Mouse (Mus musculus) lung, embryonic 16.5 days (tissue): Measurements from ENCODE around the gene Pcnx. TPM values are rescaled to one million over a fixed set of nuclear protein-coding genes. Genes with fewer than 3 reads are reported as not detected.

ENCODE experiments used
- ATAC-seq: fragments of 200-750 bp; cut with Nextera tagmentation; 2 replicates; pipeline ENCODE4 v1.8.0; 2017; ENCODE audit warnings: low read depth, mild to moderate bottlenecking, moderate library complexity
- H3K27ac ChIP-seq: fragments of 300-500 bp; sonication (generic); 2 replicates; pipeline ENCODE4 v1.5.1; 2014; ENCODE audit warnings: mild to moderate bottlenecking, control low read depth, low read length
- H3K27me3 ChIP-seq: fragments of 300-500 bp; sonication (generic); 2 replicates; pipeline ENCODE4 v1.6.1; 2014; ENCODE audit warnings: low read depth, low read length, mixed read lengths; ENCODE audit not compliant: control insufficient read depth, insufficient read depth
- H3K36me3 ChIP-seq: fragments of 300-500 bp; sonication (generic); 2 replicates; pipeline ENCODE4 v1.6.1; 2014; ENCODE audit warnings: low read length; ENCODE audit not compliant: control insufficient read depth, insufficient read depth
- H3K4me1 ChIP-seq: fragments of 300-500 bp; sonication (generic); replicated peaks from 2 replicates; pipeline ENCODE4 v1.6.1; 2014; ENCODE audit warnings: low read length, mixed read lengths; ENCODE audit not compliant: control insufficient read depth, insufficient read depth
- H3K4me2 ChIP-seq: fragments of 300-500 bp; sonication (generic); 2 replicates; pipeline ENCODE4 v1.6.1; 2014; ENCODE audit warnings: low read depth, low read length, control low read depth
- H3K4me3 ChIP-seq: fragments of 300-500 bp; sonication (generic); 2 replicates; pipeline ENCODE4 v1.5.1; 2014; ENCODE audit warnings: mild to moderate bottlenecking, low read length, control low read depth
- H3K9ac ChIP-seq: fragments of 300-500 bp; sonication (generic); 2 replicates; pipeline ENCODE4 v1.6.1; 2014; ENCODE audit warnings: low read length, control low read depth
- H3K9me3 ChIP-seq: fragments of 300-500 bp; sonication (generic); 2 replicates; pipeline ENCODE4 v1.6.1; 2016; ENCODE audit warnings: low read length; ENCODE audit not compliant: control insufficient read depth
- WGBS: fragments of 180-500 bp; shearing (Covaris S2); extraction: QIAGEN DNeasy Blood & Tissue Kit; methylation state at CpG from one replicate; pipeline ENCODE4 v1.1.7; 2014; 5-methylcytosine and 5-hydroxymethylcytosine counted together
- polyA plus RNA-seq: library from polyadenylated mRNA; unstranded; fragments of >200 nt; fragmentation: Nextera tagmentation; extraction: Ambion mirVana; gene quantifications from 2 replicates; pipeline ENCODE4 v1.2.1, GENCODE M21; 2015

Gene Pcnx
- polyA plus RNA-seq, 1 experiment from 2014 or later = 15.2 TPM

DNA sequence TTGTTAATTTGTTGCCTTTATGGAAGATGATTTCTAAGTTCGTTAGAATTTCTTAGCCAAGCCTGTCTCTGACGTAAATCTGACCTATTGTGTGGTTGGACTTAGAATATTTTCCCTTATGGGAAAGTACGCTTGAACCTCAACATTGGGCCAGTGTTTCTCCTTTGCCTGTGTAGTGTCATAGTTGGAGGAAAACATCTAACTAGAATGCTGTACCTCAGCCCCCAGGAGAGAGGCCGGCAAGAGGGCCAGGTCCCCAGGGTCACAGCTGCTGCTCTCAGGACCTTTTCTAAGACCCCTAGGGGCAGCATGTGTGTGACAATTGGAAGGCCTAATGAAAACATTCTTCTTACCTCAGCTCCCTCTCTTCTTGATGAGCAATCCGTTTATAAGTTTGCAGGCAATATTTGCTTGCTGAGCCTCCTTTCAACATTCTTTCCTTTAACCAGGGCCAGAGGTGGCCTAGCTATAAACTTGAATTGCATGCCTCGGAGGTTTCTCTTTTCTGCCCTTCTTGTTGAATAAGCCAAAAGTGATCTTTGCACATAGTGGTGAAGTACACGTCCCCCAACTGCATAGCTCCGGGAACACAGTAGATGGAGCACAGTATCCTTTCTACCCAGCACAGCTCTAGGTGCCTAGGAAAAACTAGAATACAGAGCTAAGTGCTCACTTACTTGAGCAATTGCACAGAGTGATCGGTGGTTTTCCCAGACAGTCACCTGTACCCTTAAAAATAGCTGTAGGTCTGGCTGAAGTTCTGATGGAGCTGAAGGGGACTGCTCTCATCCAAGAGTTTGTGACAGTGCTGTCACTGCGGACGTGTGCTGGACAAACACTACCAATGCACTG, 23.7 kb downstream of the Pcnx start:
- no peak overlapping the region for H3K4me3 ChIP-seq
- no peak overlapping the region for H3K4me2 ChIP-seq
- H3K9me3 ChIP-seq = no peaks in the 10 kb centered on the region
- no peaks in the 10 kb centered on the region for H3K36me3 ChIP-seq
- WGBS = 47% methylated on average over 11 of the region's 11 CpGs
- H3K27ac ChIP-seq = no peak overlapping the region
- no peak for ATAC-seq
- H3K27me3 ChIP-seq = no peaks in the 10 kb centered on the region
- H3K9ac ChIP-seq = no peak overlapping the region
- H3K4me1 ChIP-seq = peaks cover 14% of the 10 kb centered on the region

DNA sequence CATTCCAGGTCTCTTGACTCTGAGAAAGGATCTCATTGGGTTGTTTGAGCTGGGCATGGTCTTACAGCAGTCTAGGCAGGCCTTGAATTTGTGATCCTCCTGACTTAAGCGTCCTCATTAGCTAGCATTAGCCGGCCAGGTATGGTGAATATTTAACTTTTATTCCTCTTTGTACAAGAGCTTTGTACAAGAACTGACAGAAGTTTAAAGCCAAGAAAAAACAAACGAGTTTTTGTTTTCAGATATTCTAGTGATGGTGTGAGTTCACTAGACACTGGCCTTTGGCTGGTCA, 24.2 kb downstream of the Pcnx start:
- H3K4me1 ChIP-seq = peaks cover 14% of the 10 kb centered on the region
- no peak overlapping the region for H3K9ac ChIP-seq
- H3K27me3 ChIP-seq = no peaks in the 10 kb centered on the region
- H3K9me3 ChIP-seq = no peaks in the 10 kb centered on the region
- WGBS = 51% methylated on average over 3 of the region's 3 CpGs
- no peak overlapping the region for H3K4me2 ChIP-seq
- H3K36me3 ChIP-seq = no peaks in the 10 kb centered on the region
- H3K4me3 ChIP-seq = no peak overlapping the region
- ATAC-seq = no peak
- no peak overlapping the region for H3K27ac ChIP-seq

DNA sequence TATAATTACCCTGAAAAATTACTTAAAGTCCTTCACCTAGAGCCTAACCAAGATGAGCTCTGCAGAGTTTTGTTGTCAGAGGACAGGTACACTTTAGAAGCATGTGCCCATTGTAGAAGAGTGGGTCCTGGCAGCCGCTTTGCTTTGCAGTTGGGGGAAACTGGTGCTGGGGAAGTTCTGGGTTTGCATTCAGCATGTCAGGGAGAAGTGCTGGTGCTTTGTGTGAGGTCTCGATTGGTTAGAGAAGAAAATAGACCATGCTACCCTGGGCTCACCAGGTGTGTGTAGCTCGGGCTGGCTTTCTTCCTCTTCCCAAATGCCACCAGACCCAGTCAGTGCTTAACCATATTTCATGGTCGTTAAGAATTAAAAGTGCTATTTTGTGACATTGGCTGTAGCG, 25.2 kb downstream of the Pcnx start:
- Histone ChIP-seq H3K4me2 (no peak overlapping the region), H3K27me3 (no peaks in the 10 kb centered on the region), H3K4me3 (no peak overlapping the region), H3K9ac (no peak overlapping the region), H3K9me3 (no peaks in the 10 kb centered on the region), H3K36me3 (no peaks in the 10 kb centered on the region), H3K4me1 (peaks cover 14% of the 10 kb centered on the region), H3K27ac (no peak overlapping the region)
- WGBS = 74% methylated on average over 5 of the region's 5 CpGs
- no peak for ATAC-seq

DNA sequence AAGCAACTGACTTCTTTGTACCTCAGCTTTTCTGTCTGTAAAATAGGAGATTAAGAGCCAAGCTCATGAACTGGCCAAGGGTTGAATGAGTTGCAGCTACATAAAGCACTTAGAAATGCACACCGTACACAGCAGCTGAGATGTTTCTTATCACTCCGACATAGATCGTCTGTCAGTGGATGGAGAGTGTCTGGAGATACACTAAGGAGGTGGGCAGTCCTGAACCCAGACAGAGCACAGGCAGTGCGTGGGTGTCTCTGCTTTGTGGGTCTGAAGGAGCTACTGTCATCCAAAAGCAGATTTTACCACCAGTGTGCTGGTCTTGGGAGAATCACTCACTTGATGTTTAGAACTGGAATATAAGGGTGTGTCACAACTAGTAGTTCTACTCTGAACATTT, 26.2 kb downstream of the Pcnx start:
- peaks cover 14% of the 10 kb centered on the region for H3K4me1 ChIP-seq
- no peak overlapping the region for H3K27ac ChIP-seq
- 33% methylated on average over 4 of the region's 4 CpGs for WGBS
- no peak overlapping the region for H3K4me3 ChIP-seq
- no peak for ATAC-seq
- no peaks in the 10 kb centered on the region for H3K36me3 ChIP-seq
- no peaks in the 10 kb centered on the region for H3K27me3 ChIP-seq
- no peaks in the 10 kb centered on the region for H3K9me3 ChIP-seq
- no peak overlapping the region for H3K4me2 ChIP-seq
- H3K9ac ChIP-seq = no peak overlapping the region

DNA sequence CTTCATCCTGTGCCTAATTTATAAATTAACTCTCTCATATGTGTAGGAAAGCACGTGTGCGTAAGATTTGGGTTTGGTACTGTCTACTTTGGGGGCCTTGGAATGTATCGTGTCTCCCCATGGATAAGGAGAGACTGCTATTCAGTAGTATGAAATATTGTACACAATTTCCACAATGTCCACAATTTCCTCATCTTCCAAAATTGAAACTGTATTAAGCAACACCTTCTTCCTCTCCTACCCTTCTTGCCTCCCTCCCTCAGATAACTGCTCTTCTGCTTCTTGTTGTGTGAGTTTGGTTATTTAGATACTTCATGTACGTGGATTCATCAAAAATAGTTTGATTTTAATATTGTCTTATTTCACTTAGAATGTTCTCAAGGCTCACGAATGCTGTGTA, 29.1 kb downstream of the Pcnx start:
- 92% methylated on average over 5 of the region's 5 CpGs for WGBS
- Histone ChIP-seq H3K36me3 (no peaks in the 10 kb centered on the region), H3K4me1 (peaks cover 14% of the 10 kb centered on the region), H3K9ac (no peak overlapping the region), H3K4me3 (no peak overlapping the region), H3K4me2 (no peak overlapping the region), H3K27ac (no peak overlapping the region), H3K27me3 (no peaks in the 10 kb centered on the region), H3K9me3 (no peaks in the 10 kb centered on the region)
- ATAC-seq = no peak

DNA sequence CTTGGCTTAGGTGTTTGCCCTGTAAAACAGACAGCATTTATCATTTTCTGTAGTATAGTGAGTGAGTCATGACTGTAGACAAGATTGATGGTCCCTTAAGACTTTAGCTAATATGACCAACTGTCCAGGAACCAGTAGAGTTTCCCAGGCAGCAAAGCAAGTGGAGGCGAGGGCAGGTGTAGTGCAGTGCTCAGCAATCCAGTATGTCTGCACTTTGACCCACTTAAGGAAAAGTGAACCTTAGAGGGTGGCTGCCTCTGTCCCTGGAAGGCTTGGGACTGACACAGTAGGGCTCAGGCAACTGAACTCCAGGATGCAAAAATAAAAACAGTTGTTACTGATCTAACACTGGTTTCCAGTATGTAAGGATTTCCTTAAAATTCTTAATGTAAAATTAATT, 32.1 kb downstream of the Pcnx start:
- H3K9ac ChIP-seq = no peak overlapping the region

DNA sequence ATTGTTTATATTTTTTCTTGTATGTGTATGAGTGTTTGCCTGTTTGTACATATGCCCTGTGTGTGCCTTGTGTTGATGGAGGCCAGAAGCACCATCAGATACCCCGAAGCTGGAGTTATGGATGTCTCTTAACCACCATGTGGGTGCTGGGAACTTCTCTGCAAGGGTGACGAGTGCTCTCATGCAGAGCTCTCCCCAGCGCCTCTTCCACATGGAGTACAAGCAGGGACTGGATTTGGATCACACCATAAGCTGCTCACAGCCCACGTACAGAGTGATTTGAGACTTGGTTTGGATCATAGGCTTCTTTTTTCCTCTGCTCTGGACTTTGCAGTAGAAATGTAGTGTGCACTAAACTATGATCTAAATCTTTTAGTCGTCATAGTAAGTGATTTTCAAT, 34.5 kb downstream of the Pcnx start:
- Histone ChIP-seq H3K27me3 (no peaks in the 10 kb centered on the region), H3K4me1 (peaks cover 3% of the 10 kb centered on the region; the same call in 1 of the 2 replicates), H3K4me2 (no peak overlapping the region), H3K9me3 (no peaks in the 10 kb centered on the region), H3K9ac (no peak overlapping the region), H3K27ac (no peak overlapping the region), H3K4me3 (no peak overlapping the region), H3K36me3 (peaks cover 11% of the 10 kb centered on the region)
- 86% methylated on average over 5 of the region's 5 CpGs for WGBS
- no peak for ATAC-seq

More for the DNA sequence above, 32.1 kb downstream of the Pcnx start:
- no peak overlapping the region for H3K4me3 ChIP-seq
- WGBS = 67% methylated on average over 1 of the region's 1 CpGs
- peaks cover 5% of the 10 kb centered on the region for H3K4me1 ChIP-seq
- no peak overlapping the region for H3K27ac ChIP-seq
- no peaks in the 10 kb centered on the region for H3K27me3 ChIP-seq
- no peak for ATAC-seq
- H3K9me3 ChIP-seq = no peaks in the 10 kb centered on the region
- H3K36me3 ChIP-seq = peaks cover 11% of the 10 kb centered on the region; the same call in 1 of the 2 replicates
- no peak overlapping the region for H3K4me2 ChIP-seq

DNA sequence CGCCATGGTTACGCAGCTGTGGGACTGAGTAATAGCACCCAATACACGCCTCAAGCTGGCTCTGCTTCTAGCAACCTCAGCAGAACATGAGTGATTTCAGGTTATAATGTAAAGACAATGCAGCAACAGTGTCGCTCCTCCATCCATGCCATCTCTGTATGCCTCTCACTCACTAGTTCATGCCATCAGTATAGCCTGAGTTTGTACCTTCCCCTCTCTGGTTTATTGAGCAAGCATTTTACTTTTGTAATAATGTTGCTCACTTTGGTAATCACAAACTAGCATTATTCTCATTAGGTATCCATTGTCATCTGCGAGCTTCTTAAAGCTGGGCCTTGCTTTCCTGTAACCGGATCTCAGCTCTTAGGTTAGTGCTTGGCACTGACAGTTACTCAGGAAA, 36.2 kb downstream of the Pcnx start:
- WGBS = 91% methylated on average over 6 of the region's 6 CpGs
- ATAC-seq = no peak
- no peaks in the 10 kb centered on the region for H3K9me3 ChIP-seq
- H3K27ac ChIP-seq = no peak overlapping the region
- no peak overlapping the region for H3K4me2 ChIP-seq
- H3K4me1 ChIP-seq = peaks cover 3% of the 10 kb centered on the region; the same call in 1 of the 2 replicates
- H3K27me3 ChIP-seq = no peaks in the 10 kb centered on the region
- H3K36me3 ChIP-seq = peaks cover 11% of the 10 kb centered on the region
- H3K9ac ChIP-seq = no peak overlapping the region
- H3K4me3 ChIP-seq = no peak overlapping the region

DNA sequence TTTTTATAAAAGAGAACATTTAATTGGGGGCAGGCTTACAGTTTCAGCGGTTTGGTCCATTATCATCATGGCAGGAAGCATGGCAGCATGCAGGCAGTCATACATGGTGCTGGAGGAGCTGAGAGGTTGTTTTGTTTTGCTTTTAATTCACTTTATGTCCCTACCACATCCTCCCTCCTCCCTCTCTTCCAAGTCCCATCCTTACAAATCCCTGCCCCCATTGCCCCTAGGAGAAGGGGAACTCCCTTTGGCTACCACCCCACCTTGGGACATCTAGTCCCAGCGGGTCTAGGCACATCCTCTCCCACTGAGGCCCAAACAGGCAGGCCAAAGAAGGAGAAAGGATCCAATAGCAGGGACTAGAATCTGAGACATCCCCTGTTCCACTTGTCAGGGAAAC, 44.6 kb downstream of the Pcnx start:
- Histone ChIP-seq H3K27ac (no peak overlapping the region), H3K4me3 (no peak overlapping the region), H3K4me2 (no peak overlapping the region), H3K4me1 (no peaks in the 10 kb centered on the region), H3K9ac (no peak overlapping the region), H3K36me3 (peaks cover 8% of the 10 kb centered on the region), H3K27me3 (no peaks in the 10 kb centered on the region), H3K9me3 (no peaks in the 10 kb centered on the region)
- ATAC-seq = no peak
- WGBS = 93% methylated on average over 2 of the region's 2 CpGs
